Mouse (Mus musculus) liver, embryonic 14.5 days (tissue): ENCODE data around the gene Foxj3. TPM values are rescaled to one million over a fixed set of nuclear protein-coding genes. Genes with fewer than 3 reads are reported as not detected.

Experiments used
- ATAC-seq: fragments of 200-750 bp; cut with Nextera tagmentation; 2 replicates; pipeline ENCODE4 v1.8.0; 2017; ENCODE audit warnings: moderate number of reproducible peaks, mild to moderate bottlenecking, moderate library complexity; ENCODE audit not compliant: insufficient read depth
- DNase-seq, 3 experiments: peaks; one replicate each; pipeline ENCODE4 v3.0.0-alpha.2; 2012 to 2013; ENCODE audit warnings: low read depth in 3 of 3, low spot score in 3 of 3
- H3K27ac ChIP-seq: fragments of 300-500 bp; sonication (generic); 2 replicates; pipeline ENCODE4 v1.5.1; 2014; ENCODE audit warnings: moderate library complexity, mild to moderate bottlenecking, control low read depth, inconsistent platforms
- H3K27me3 ChIP-seq: fragments of 300-500 bp; sonication (generic); 2 replicates; pipeline ENCODE4 v1.6.1; 2014; ENCODE audit warnings: mild to moderate bottlenecking, low read length, moderate library complexity; ENCODE audit not compliant: control insufficient read depth, insufficient read depth
- H3K36me3 ChIP-seq: fragments of 300-500 bp; sonication (generic); replicated peaks from 2 replicates; pipeline ENCODE4 v1.6.1; 2014; ENCODE audit warnings: low read depth; ENCODE audit not compliant: control insufficient read depth, insufficient read depth
- H3K4me1 ChIP-seq, 2 experiments: fragments of 200-500 bp in 1 of 2; fragments of 300-500 bp in 1 of 2; sonication (generic) in 1 of 2; replicated peaks; 2 replicates each; pipeline ENCODE4 v1.6.1; 2012 to 2014; ENCODE audit warnings: antibody characterized with exemption in 1 of 2, inconsistent platforms in 1 of 2, low read length in 1 of 2; ENCODE audit not compliant: control insufficient read depth in 2 of 2, insufficient read depth in 2 of 2
- H3K4me2 ChIP-seq: fragments of 300-500 bp; sonication (generic); 2 replicates; pipeline ENCODE4 v1.6.1; 2014; ENCODE audit warnings: low read depth, mild to moderate bottlenecking, control low read depth, moderate library complexity
- H3K4me3 ChIP-seq, 2 experiments: fragments of 200-500 bp in 1 of 2; fragments of 300-500 bp in 1 of 2; sonication (generic) in 1 of 2; 2 replicates each; pipeline ENCODE4 v1.5.1; 2012 to 2014; ENCODE audit warnings: low read depth in 2 of 2, low read length in 2 of 2, mild to moderate bottlenecking in 2 of 2, control low read depth in 1 of 2, inconsistent platforms in 1 of 2, moderate library complexity in 1 of 2; ENCODE audit not compliant: insufficient read depth in 1 of 2
- H3K9ac ChIP-seq: fragments of 300-500 bp; sonication (generic); replicated peaks from 2 replicates; pipeline ENCODE4 v1.6.1; 2014; ENCODE audit warnings: mild to moderate bottlenecking, control low read depth, moderate library complexity
- H3K9me3 ChIP-seq: fragments of 300-500 bp; sonication (generic); 2 replicates; pipeline ENCODE4 v1.6.1; 2016; ENCODE audit warnings: low read length, mixed read lengths; ENCODE audit not compliant: control insufficient read depth
- CTCF ChIP-seq: IDR thresholded peaks from 2 replicates; pipeline ENCODE4 v1.5.1; 2016; ENCODE audit warnings: antibody characterized with exemption, low read depth, control low read depth
- EP300 ChIP-seq: IDR thresholded peaks from 2 replicates; pipeline ENCODE4 v1.6.1; 2016; ENCODE audit warnings: antibody characterized with exemption, low read depth
- WGBS: fragments of 180-500 bp; shearing (Covaris S2); extraction: QIAGEN DNeasy Blood & Tissue Kit; methylation state at CpG from one replicate; pipeline ENCODE4 v1.1.7; 2014; ENCODE audit not compliant: insufficient replicate concordance; 5-methylcytosine and 5-hydroxymethylcytosine counted together
- polyA plus RNA-seq, 2 experiments: library from polyadenylated mRNA; depleted of rRNA in 1 of 2; stranded (reverse) in 1 of 2; unstranded in 1 of 2; fragments of >200 nt; fragmentation: Nextera tagmentation in 1 of 2; extraction: Ambion mirVana in 1 of 2; gene quantifications; 2 replicates each; pipeline versions ENCODE4 v1.2.1 to v1.2.3; 2012 to 2014

The Foxj3 gene
- polyA plus RNA-seq, 2 experiments = 4.5 to 4.7 TPM

DNA sequence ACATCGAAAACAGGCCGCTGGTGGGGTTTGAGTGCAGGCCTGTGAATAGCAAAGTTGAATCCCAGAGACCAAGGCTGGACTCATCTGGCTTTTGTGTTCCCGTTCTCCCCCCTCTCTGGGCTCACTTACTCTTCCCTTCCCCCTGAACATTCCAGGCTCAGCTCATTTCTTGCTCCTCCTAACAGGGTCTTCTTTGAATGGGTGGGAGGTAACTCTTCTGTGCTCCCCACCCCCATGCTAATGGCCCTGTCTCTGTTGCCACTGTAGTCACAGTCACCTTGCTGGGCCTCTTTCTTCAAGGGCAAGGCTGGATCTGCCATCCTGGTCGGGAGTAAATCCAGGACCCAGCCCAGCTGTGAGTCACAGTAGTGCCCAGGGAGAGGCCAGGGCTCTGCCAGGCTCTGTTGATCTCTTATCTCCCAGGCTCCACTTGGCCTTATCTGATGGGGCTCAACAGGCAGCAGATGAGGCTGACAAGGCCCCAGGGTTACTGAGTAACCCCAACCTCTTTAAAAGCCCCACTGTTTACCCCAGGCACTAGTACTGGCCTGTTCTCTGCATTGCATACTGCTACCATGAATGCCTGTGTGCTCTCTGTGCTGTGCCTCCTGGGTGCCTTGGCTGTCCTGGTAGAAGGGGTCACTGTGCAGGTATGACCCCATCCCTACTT, 100.5 kb downstream of the Foxj3 start, which contains the start of gene Guca2a:
Guca2a (plus strand) TSS at position 529 of the 670 bp plus-strand sequence.
- TF ChIP-seq CTCF (no peak), EP300 (no peak)
- H3K4me2 ChIP-seq = no peak within 1 kb of the TSS
- no peak within 1 kb of the TSS for H3K4me3 ChIP-seq

DNA sequence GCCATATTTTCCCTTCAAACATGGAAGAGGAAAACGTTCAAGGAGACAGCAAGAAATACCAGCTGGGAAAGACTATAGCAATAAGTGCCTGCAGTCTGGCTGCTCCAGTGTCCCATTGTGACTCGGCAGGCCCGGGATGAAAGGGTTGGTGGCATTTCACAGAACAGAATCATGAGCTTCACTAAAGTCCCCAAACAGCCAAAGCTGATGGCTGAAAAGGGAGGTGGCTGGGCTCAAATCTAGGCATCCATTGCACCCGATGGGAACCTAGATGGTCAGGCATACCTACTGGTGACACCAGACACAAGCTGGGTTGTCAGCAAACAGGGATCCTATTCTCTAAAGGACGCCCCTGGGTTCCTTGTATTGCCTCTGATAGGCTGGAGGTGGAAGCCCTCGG, 101.1 kb downstream of the Foxj3 start:
- Histone ChIP-seq H3K9me3 (no peaks in the 10 kb centered on the region), H3K9ac (no peak overlapping the region), H3K4me3 (no peak overlapping the region), H3K4me2 (no peak overlapping the region), H3K4me1 (no peaks in the 10 kb centered on the region; a peak in 1 of 4 replicates), H3K27me3 (no peaks in the 10 kb centered on the region), H3K27ac (no peak overlapping the region), H3K36me3 (no peaks in the 10 kb centered on the region)
- no peak for DNase-seq
- no peak for TF ChIP-seq EP300
- TF ChIP-seq CTCF = no peak
- ATAC-seq = no peak
- WGBS = 62% methylated on average over 6 of the region's 6 CpGs

More for the DNA sequence above, 100.5 kb downstream of the Foxj3 start, which contains the start of gene Guca2a:
- Histone ChIP-seq H3K4me1 (no peaks in the 10 kb centered on the region; a peak in 1 of 4 replicates), H3K27me3 (no peaks in the 10 kb centered on the region), H3K27ac (no peak within 1 kb of the TSS), H3K9ac (no peak within 1 kb of the TSS), H3K36me3 (no peaks in the 10 kb centered on the region), H3K9me3 (no peaks in the 10 kb centered on the region)
- WGBS = 57% methylated on average over 4 of the region's 4 CpGs
- ATAC-seq = no peak
- DNase-seq = no peak

GRCm38 (mm10) chr4:119638656-119639055, 101.9 kb downstream of the Foxj3 start:
- ATAC-seq = no peak
- no peak for DNase-seq
- Histone ChIP-seq H3K36me3 (no peaks in the 10 kb centered on the region), H3K4me3 (no peak overlapping the region), H3K9ac (no peak overlapping the region), H3K4me2 (no peak overlapping the region), H3K4me1 (no peaks in the 10 kb centered on the region; a peak in 1 of 4 replicates), H3K9me3 (no peaks in the 10 kb centered on the region), H3K27ac (no peak overlapping the region), H3K27me3 (no peaks in the 10 kb centered on the region)
- WGBS = 56% methylated on average over 11 of the region's 11 CpGs
- TF ChIP-seq CTCF (no peak), EP300 (no peak)

DNA sequence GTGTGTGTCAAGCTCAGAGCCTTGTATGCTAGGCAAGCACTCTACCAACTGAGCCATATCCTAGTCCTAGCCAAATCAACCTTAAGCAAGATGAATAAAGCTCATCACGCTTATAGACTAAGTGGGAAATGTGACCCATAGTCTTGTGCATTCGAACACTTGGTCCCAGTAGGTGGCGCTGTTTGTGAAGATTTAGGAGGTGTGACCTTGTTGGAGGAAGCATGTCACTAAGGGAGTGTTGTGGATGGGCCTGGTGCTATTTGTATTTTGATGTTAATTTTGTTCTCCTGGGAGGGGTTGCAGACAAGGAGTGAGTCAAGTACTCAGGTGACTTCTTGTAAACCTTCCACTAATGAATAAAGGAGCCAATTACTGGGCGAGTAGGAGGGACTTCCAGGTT, 105.9 kb downstream of the Foxj3 start:
- no peak overlapping the region for H3K27ac ChIP-seq
- no peaks in the 10 kb centered on the region for H3K36me3 ChIP-seq
- no peaks in the 10 kb centered on the region for H3K4me1 ChIP-seq
- no peak overlapping the region for H3K4me2 ChIP-seq
- no peak overlapping the region for H3K9ac ChIP-seq
- TF ChIP-seq EP300 (no peak), CTCF (no peak)
- WGBS = 64% methylated on average over 4 of the region's 4 CpGs
- no peaks in the 10 kb centered on the region for H3K9me3 ChIP-seq
- ATAC-seq (no peak), DNase-seq (no peak)
- no peak overlapping the region for H3K4me3 ChIP-seq
- H3K27me3 ChIP-seq = no peaks in the 10 kb centered on the region

DNA sequence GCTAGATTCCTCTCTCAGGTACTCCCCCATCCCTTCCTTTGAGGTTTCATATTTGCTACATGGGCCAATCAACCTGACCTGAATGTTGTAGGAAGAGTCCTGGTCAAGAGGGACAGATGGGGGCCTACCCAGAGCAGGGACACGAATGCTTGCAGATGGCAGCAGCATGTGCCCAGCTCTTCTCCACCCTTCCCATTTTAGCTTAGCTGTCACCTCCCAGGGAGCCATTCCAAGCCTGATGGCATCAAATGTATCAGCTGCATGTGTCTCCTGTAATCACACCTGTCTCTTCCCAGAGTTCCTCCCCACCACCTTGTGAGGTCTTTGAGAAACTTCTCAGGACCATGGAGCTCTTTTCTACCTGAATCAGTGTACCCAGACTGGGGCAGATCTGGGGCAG, 120.2 kb downstream of the Foxj3 start:
- TF ChIP-seq CTCF (no peak), EP300 (no peak)
- no peak for ATAC-seq
- whole genome bisulfite sequencing = 38% methylated on average over 1 of the region's 1 CpGs
- Histone ChIP-seq H3K9ac (no peak overlapping the region), H3K4me1 (no peaks in the 10 kb centered on the region), H3K4me2 (no peak overlapping the region), H3K4me3 (no peak overlapping the region), H3K36me3 (no peaks in the 10 kb centered on the region), H3K27ac (no peak overlapping the region), H3K9me3 (no peaks in the 10 kb centered on the region; the same call in 1 of the 2 replicates), H3K27me3 (no peaks in the 10 kb centered on the region)
- no peak for DNase-seq
